Mouse (Mus musculus): ENCODE measurements around the gene Slc13a2. TPM values are rescaled to one million over a fixed set of nuclear protein-coding genes. Genes with fewer than 3 reads are reported as not detected.

The Slc13a2 gene
- polyA plus RNA-seq (2015; fragmentation: Nextera tagmentation; extraction: Ambion mirVana) = 0.62 TPM in 1 of 2 replicates, not detected in the other

- 25% methylated on average over 13 of the region's 13 CpGs for WGBS
These were observed at the start of gene Slc13a2 for GRCm38 (mm10) chr11:78422055-78422819. Slc13a2 (minus strand) TSS chr11:78422217.

DNA sequence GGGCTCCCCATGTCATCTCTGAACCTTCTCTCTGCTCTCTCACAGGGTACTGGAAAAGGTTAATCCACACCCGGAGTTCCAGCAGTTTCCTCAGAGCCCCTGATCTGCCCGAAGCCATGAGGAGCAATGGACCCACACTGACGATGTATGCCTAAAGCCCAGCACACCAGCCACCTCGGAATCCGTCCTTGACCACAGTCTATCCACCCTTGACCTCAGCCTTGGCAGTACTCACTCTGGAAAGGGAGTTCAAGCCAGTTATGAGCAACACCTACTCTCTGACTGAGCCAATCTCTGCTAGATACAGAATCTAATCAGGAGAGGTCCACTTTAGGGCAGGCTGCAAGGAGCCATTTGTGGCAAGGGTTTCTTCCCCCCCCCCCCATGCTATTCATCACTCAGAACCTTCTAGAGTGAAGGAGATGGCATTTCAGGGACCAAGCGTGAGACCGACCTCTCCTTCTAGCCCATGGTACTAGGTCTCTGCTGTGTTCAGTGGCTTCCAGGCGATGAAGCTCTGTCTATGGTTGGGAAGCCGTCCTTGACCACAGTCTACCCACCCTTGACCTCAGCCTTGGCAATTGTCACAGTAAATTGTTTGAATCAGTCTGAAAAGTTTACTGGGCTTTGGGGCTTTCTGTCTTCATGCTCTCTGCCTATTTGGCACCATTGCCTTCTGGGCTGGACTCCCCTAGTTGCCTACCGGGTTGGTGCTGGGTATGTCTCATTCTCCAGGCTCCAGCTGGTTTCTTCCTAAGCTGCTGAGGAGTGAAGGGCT lies 49.5 kb upstream of the Slc13a2 start:
- no peak for ATAC-seq (ENCODE audit: insufficient number of reproducible peaks, insufficient read depth, low FRiP score, low TSS enrichment, low read depth)
- Histone ChIP-seq H3K27ac (no peak overlapping the region), H3K9ac (no peak overlapping the region), H3K27me3 (no peaks in the 10 kb centered on the region), H3K4me1 (peaks cover 6% of the 10 kb centered on the region), H3K9me3 (no peaks in the 10 kb centered on the region), H3K4me3 (no peak overlapping the region), H3K4me2 (no peak overlapping the region), H3K36me3 (peaks cover 10% of the 10 kb centered on the region)
- WGBS = 87% methylated on average over 10 of the region's 10 CpGs

More at GRCm38 (mm10) chr11:78422055-78422819, at the start of gene Slc13a2:
- H3K36me3 ChIP-seq = no peaks in the 10 kb centered on the region
- no peak within 1 kb of the TSS for H3K4me2 ChIP-seq
- no peaks in the 10 kb centered on the region for H3K9me3 ChIP-seq
- no peak within 1 kb of the TSS for H3K4me3 ChIP-seq
- H3K9ac ChIP-seq = no peak within 1 kb of the TSS
- peaks cover 18% of the 10 kb centered on the region for H3K27me3 ChIP-seq
- H3K4me1 ChIP-seq = peaks cover 7% of the 10 kb centered on the region; the same call in 1 of the 2 replicates
- no peak within 1 kb of the TSS for H3K27ac ChIP-seq
- ATAC-seq (ENCODE audit: insufficient number of reproducible peaks, insufficient read depth, low FRiP score, low TSS enrichment, low read depth) = no peak

DNA sequence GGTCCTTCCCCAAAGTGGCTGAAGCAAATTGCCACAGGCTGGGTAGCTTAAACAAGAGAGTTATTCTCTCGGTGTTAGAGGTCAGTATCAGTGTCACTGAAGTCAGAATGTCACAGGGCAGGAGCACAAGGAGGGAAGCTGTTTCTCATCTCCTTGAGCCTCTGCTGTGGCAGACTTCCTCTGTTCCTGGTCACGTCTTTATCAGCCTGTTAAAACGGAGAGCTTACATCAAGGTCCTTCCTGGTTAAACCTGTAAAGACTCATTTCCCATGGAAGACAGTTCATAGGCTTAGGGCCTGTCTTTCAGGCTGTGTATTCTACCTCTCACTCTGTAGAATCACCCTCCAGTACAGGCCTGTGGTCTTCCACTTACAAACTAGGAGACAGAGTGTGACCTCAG lies 45.9 kb upstream of the Slc13a2 start:
- Histone ChIP-seq H3K4me2 (no peak overlapping the region), H3K4me1 (peaks cover 16% of the 10 kb centered on the region), H3K4me3 (no peak overlapping the region), H3K27me3 (no peaks in the 10 kb centered on the region), H3K36me3 (peaks cover 10% of the 10 kb centered on the region), H3K27ac (no peak overlapping the region), H3K9me3 (no peaks in the 10 kb centered on the region), H3K9ac (no peak overlapping the region)
- WGBS = 24% methylated on average over 3 of the region's 3 CpGs
- no peak for ATAC-seq (ENCODE audit: insufficient number of reproducible peaks, insufficient read depth, low FRiP score, low TSS enrichment, low read depth)

- Histone ChIP-seq H3K36me3 (peaks cover 10% of the 10 kb centered on the region), H3K9me3 (no peaks in the 10 kb centered on the region), H3K27me3 (no peaks in the 10 kb centered on the region), H3K9ac (no peak overlapping the region), H3K4me2 (no peak overlapping the region), H3K4me3 (no peak overlapping the region), H3K4me1 (peaks cover 16% of the 10 kb centered on the region), H3K27ac (no peak overlapping the region)
- 77% methylated on average over 7 of the region's 7 CpGs for WGBS
- ATAC-seq (ENCODE audit: insufficient number of reproducible peaks, insufficient read depth, low FRiP score, low TSS enrichment, low read depth) = no peak
These were observed 45.5 kb upstream of the Slc13a2 start for GRCm38 (mm10) chr11:78467515-78467914.

DNA sequence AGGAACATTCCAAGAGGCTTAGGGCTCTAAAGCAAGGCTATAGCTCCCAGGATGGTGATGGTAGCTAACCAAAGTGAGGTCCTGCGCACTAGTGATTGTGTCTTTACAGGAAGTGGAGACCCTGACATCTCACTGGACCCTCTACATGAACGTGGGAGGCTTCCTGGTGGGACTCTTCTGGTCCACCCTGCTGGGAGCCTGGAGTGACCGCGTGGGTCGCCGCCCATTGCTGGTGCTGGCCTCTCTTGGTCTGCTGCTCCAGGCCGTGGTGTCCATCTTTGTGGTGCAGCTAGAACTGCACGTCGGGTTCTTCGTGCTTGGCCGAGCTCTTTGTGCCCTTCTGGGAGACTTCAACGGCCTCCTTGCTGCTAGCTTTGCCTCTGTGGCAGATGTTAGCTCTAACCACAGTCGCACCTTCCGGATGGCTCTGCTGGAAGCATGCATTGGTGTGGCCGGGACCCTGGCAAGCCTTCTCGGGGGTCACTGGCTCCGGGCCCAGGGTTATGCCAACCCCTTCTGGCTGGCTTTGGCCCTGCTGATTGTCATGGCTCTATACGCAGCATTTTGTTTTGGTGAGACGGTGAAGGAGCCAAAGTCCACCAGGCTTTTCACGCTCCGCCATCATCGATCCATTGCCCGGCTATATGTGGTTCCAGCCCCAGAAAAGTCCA lies 44.4 kb upstream of the Slc13a2 start:
- WGBS = 64% methylated on average over 23 of the region's 23 CpGs
- H3K27me3 ChIP-seq = no peaks in the 10 kb centered on the region
- H3K27ac ChIP-seq = peak overlapping the region; percentile 98
- H3K4me3 ChIP-seq = peak overlapping the region; percentile 80
- peaks cover 3% of the 10 kb centered on the region; the same call in 1 of the 2 replicates for H3K9me3 ChIP-seq
- peak overlapping the region; percentile 91 for H3K9ac ChIP-seq
- peaks cover 16% of the 10 kb centered on the region for H3K4me1 ChIP-seq
- peaks cover 7% of the 10 kb centered on the region for H3K36me3 ChIP-seq
- peak overlapping the region; percentile 88 for H3K4me2 ChIP-seq
- 0 out of 2 replicates have a peak, but pooled peaks have one; percentile 32 for ATAC-seq (ENCODE audit: insufficient number of reproducible peaks, insufficient read depth, low FRiP score, low TSS enrichment, low read depth)

GRCm38 (mm10) chr11:78465568-78466180 lies 43.7 kb upstream of the Slc13a2 start, which contains the start of gene Slc46a1:
Slc46a1 (plus strand) TSS chr11:78465697.
- H3K9me3 ChIP-seq = peaks cover 3% of the 10 kb centered on the region; the same call in 1 of the 2 replicates
- peak; percentile 93 for ATAC-seq (ENCODE audit: insufficient number of reproducible peaks, insufficient read depth, low FRiP score, low TSS enrichment, low read depth)

DNA sequence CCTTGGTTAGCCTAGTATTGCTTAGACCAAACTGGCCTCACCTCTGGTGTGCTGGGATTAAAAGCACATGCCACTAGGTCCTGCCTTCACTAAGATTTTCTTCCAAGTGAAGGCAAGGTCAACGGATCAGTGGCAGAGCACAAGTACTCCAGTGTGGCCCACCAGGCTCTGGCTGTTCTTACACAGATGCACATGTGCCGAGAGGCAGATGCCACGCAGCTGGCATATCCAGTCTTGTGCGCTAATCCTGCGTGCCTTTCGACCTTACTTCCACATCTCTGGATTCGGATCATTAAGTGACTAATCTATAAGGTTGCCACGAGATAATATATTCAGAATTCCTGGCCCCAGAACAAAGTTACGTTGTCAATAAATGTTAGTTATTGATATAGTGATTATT lies 43.1 kb upstream of the Slc13a2 start:
- Histone ChIP-seq H3K9ac (peak overlapping the region; percentile 91), H3K27me3 (no peaks in the 10 kb centered on the region), H3K9me3 (peaks cover 3% of the 10 kb centered on the region; the same call in 1 of the 2 replicates), H3K4me2 (peak overlapping the region; percentile 88), H3K4me1 (peaks cover 16% of the 10 kb centered on the region), H3K4me3 (peak overlapping the region; percentile 80), H3K27ac (peak overlapping the region; percentile 98), H3K36me3 (no peaks in the 10 kb centered on the region)
- no peak for ATAC-seq (ENCODE audit: insufficient number of reproducible peaks, insufficient read depth, low FRiP score, low TSS enrichment, low read depth)
- 25% methylated on average over 9 of the region's 9 CpGs for WGBS

More at GRCm38 (mm10) chr11:78465568-78466180, 43.7 kb upstream of the Slc13a2 start, which contains the start of gene Slc46a1:
- Histone ChIP-seq H3K4me3 (peak within 1 kb of the TSS; percentile 80), H3K9ac (peak within 1 kb of the TSS; percentile 91), H3K4me2 (peak within 1 kb of the TSS; percentile 88), H3K36me3 (0 out of 2 replicates have a peak, but pooled peaks cover 3% of the 10 kb centered on the region), H3K4me1 (peaks cover 16% of the 10 kb centered on the region), H3K27ac (peak within 1 kb of the TSS; percentile 98), H3K27me3 (no peaks in the 10 kb centered on the region)
- under 1% methylated on average over 41 of the region's 41 CpGs for WGBS

- H3K36me3 ChIP-seq = no peaks in the 10 kb centered on the region
- ATAC-seq (ENCODE audit: insufficient number of reproducible peaks, insufficient read depth, low FRiP score, low TSS enrichment, low read depth) = no peak
- peaks cover 16% of the 10 kb centered on the region for H3K4me1 ChIP-seq
- no peak overlapping the region for H3K27ac ChIP-seq
- peaks cover 3% of the 10 kb centered on the region; the same call in 1 of the 2 replicates for H3K9me3 ChIP-seq
- no peak overlapping the region for H3K9ac ChIP-seq
- no peak overlapping the region for H3K4me2 ChIP-seq
- H3K4me3 ChIP-seq = no peak overlapping the region
- no peaks in the 10 kb centered on the region for H3K27me3 ChIP-seq
- WGBS = 60% methylated on average over 13 of the region's 13 CpGs
These were observed 41.4 kb upstream of the Slc13a2 start for GRCm38 (mm10) chr11:78463286-78464036.

- no peaks in the 10 kb centered on the region for H3K36me3 ChIP-seq
- 84% methylated on average over 5 of the region's 5 CpGs for WGBS
These were observed 40.7 kb upstream of the Slc13a2 start for GRCm38 (mm10) chr11:78462669-78463068.

GRCm38 (mm10) chr11:78461894-78462293 lies 39.9 kb upstream of the Slc13a2 start:
- Histone ChIP-seq H3K9ac (no peak overlapping the region), H3K4me2 (no peak overlapping the region), H3K27ac (no peak overlapping the region), H3K4me3 (no peak overlapping the region), H3K4me1 (peaks cover 14% of the 10 kb centered on the region), H3K9me3 (peaks cover 3% of the 10 kb centered on the region; the same call in 1 of the 2 replicates), H3K36me3 (no peaks in the 10 kb centered on the region), H3K27me3 (no peaks in the 10 kb centered on the region)
- 63% methylated on average over 1 of the region's 1 CpGs for WGBS
- ATAC-seq (ENCODE audit: insufficient number of reproducible peaks, insufficient read depth, low FRiP score, low TSS enrichment, low read depth) = no peak

More at GRCm38 (mm10) chr11:78462669-78463068, 40.7 kb upstream of the Slc13a2 start:
- Histone ChIP-seq H3K4me3 (no peak overlapping the region), H3K9ac (no peak overlapping the region), H3K4me2 (no peak overlapping the region), H3K9me3 (peaks cover 3% of the 10 kb centered on the region; the same call in 1 of the 2 replicates), H3K4me1 (peaks cover 16% of the 10 kb centered on the region), H3K27me3 (no peaks in the 10 kb centered on the region), H3K27ac (no peak overlapping the region)
- no peak for ATAC-seq (ENCODE audit: insufficient number of reproducible peaks, insufficient read depth, low FRiP score, low TSS enrichment, low read depth)

All from embryonic facial prominence, embryonic 13.5 days (tissue).